Mouse (Mus musculus) erythroblast, embryonic 14.5 days (primary cell): ENCODE results near the gene Fam169b.

Experiments
- GATA1 ChIP-seq: IDR thresholded peaks from 2 replicates; pipeline ENCODE4 v1.6.1; 2012; ENCODE audit warnings: low read length, inconsistent platforms, mixed read lengths
- TAL1 ChIP-seq: IDR thresholded peaks from 3 replicates; pipeline ENCODE4 v1.6.1; 2012; ENCODE audit warnings: low read length, inconsistent platforms, mixed read lengths

GRCm38 (mm10) chr7:68228491-68228890 is 45.1 kb upstream of the Fam169b start:
- TF ChIP-seq TAL1 (no peak), GATA1 (no peak)
